Mouse (Mus musculus) cerebellum, adult (tissue): ENCODE measurements around the gene Snai3.

Experiments used
- ATAC-seq: cut with Nextera tagmentation; 2 replicates; pipeline ENCODE4 v1.9.2; 2017; ENCODE audit warnings: mild to moderate bottlenecking, moderate library complexity, mixed read lengths; ENCODE audit not compliant: insufficient number of reproducible peaks, low FRiP score, low TSS enrichment

Gene Snai3

GRCm38 (mm10) chr8:122460524-122461472, at the start of gene Snai3:
Gene Snai3 (minus strand): TSS chr8:122460733.
- peak; percentile 69; the same call in 1 of the 2 replicates for ATAC-seq

DNA sequence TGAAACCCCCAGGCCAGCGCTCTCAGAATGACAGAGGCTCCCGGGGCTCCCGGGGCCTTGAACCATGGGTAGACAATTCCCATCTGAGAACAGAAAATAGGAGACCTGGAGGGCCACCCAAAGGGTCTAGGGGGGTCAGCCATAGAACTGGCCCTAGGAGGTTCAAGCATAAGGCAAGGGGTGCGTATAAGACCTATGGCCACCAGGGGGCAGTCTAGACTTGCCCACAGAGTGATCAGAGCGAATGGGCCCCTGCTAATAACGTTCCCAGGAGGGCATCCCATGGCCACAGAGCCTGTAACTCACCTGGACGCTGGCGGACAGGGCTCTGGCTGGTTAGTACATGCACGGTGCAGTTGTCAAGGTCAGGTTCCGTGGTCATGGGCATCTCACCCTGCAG, 40.3 kb upstream of the Snai3 start:
- peak; percentile 77; the same call in 1 of the 2 replicates for ATAC-seq

DNA sequence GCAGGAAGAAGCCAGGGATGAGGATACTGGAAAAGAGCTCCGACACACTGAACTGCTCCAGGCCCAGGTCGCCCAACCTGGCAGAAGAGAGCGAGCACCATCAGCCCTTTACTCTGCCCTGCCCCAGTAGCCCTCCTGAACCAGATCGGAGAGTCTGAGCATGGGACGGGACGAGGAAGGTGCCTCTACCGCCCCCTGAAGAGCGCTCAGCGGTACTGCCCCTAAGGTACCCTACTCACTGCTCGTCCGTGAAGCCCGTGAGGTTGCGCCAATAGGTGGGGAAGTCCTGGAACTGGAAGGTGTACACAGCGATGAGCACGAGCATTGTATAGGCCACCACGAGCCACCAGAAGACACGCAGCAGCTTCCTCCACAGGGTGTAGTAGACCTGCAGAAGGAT, 37.4 kb upstream of the Snai3 start:
- ATAC-seq, result no peak

DNA sequence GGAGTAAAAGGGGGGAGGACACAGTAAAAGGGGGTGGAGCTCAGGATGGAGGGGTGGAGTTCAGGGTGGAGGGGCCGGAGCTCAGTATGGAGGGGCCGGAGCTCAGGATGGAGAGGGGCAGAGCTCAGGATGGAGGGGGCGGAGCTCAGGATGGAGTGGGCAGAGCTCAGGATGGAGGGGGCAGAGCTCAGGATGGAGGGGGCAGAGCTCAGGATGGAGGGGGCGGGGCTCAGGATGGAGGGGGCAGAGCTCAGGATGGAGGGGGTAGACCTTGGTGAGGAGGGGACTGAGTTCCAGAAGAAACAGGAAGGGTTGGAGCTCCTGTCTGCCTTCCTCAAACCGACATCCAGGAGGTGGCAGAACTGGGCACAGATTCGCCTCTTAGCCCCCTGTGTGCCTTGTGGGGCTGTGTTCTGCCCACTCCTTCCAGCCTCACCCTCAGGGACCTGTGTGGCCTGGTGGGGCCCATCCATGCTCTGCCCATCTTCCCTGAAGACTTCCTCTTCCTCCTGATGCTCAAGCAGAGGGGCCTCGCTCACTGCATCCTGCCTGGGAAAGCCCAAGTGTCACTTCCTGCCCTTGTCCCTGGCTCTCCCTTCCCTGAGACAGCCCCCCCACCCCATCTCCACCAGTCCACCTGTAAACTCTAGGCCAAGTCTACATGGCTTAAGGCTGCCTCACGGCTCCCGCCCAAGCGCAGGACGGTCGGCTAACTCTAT, 36.6 kb upstream of the Snai3 start:
- no peak for ATAC-seq

DNA sequence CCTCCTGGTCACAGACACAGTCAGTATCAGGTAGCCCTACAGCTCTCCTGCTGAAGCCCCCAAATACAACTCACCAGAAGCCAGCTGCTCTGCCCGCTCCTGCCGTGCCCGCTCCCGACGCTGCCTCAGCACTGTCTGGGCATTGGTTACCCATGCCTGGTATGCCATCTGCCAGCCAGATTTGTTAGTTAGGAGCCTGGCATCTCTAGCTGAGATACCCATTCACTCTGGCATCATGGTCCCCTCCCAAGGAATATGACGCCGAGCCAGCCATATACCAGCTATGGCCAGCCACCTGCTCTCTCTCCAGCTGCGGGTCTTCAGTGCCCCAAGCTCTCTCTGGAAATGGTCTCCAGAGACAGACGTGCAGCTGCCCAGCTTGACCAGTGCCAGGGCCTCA, 27.9 kb upstream of the Snai3 start:
- no peak for ATAC-seq

- ATAC-seq, result no peak
These were observed 24.3 kb upstream of the Snai3 start for GRCm38 (mm10) chr8:122484831-122485230.

- ATAC-seq, result no peak
These were observed 23.3 kb upstream of the Snai3 start for GRCm38 (mm10) chr8:122483877-122484276.

DNA sequence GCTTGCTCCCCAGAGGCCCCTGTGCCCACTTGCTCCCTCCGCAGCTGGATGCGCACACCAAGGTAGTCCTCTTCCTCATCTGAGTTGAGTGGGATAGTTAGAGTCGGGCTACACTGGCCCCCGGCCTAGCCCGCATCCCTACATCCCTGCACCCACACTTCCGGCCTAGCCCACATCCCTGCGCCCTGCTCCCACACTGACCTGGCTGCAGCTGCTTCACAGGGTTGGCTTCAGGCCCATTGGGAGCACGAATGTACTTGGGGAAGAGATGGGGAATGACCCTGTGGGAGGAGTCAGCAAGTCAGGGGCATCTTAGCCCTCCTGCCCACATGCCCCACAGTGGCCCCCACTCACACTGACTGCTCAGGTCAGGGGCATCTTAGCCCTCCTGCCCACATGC, 21.9 kb upstream of the Snai3 start:
- no peak for ATAC-seq

- peak; percentile 78 for ATAC-seq
These were observed 15.2 kb upstream of the Snai3 start, which contains the start of the genes Rnf166 and Ctu2 for GRCm38 (mm10) chr8:122475580-122476320. Gene Rnf166 (minus strand): TSS chr8:122476064. Gene Ctu2 (plus strand): TSS chr8:122476143.

GRCm38 (mm10) chr8:122474951-122475560, 14.5 kb upstream of the Snai3 start:
- ATAC-seq, result no peak

DNA sequence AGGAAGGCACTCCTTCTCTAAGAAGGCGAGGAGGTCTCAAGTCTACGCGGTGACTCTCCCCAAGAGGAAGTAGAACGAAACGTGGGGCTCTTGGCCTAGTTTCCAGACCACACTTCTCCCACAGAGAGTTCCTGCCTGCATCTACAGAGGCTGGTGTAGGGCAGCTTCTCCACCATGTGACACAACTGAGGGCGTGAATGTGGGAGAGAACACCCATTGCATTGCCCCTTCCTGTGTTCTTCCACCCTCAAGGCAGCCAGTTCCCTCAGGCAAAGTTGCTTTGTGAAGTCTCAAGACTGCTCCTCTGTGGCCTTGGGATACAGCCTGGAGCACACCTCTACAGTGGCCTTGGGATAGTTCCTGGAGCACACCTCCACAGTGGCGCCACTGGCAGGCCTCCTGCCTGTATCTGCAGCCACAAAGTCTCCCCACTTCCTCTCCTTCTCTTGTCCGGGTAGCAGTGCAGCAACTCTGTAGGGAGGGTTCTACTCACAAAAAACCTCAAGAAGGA, 13.4 kb upstream of the Snai3 start:
- ATAC-seq, result no peak

DNA sequence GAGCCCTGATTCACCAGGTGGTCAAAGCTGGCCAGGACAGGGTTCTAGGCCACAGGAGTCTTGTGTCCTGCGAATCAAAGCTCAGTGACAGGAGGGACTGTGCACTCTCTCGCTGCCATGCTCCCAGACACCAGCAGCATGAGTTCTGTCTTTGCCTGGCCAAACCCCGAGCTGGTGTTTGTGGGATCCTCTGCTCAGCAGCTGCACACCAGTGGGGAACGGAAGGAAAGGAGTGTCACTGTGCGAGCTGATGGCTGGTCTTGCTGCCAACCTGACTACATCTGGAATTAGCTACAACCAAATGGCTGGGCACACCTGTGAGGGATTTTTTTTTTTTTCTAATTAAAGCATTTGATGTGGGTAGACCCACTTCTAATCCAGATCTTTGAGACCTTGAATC, 10.2 kb upstream of the Snai3 start:
- no peak for ATAC-seq

DNA sequence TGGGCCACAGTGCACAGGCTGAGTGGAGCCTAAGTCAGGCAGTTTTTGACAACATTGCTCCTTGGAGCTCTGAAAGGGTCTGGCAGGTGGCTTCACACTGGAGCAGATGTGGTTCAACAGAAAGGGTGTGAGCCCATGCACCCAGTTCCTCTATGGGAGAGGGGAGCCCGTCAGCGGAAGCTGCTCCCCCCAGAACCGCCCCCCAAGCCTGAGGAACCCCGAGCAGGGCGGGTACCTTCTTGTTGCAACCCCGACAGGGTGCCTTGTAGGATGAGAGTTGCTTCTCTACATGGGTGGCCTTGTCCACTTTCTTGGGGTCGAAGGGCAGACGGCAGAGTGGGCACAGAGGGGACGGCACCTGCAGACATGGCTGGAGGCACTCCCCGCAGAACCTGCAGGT, 9.4 kb upstream of the Snai3 start:
- no peak for ATAC-seq

DNA sequence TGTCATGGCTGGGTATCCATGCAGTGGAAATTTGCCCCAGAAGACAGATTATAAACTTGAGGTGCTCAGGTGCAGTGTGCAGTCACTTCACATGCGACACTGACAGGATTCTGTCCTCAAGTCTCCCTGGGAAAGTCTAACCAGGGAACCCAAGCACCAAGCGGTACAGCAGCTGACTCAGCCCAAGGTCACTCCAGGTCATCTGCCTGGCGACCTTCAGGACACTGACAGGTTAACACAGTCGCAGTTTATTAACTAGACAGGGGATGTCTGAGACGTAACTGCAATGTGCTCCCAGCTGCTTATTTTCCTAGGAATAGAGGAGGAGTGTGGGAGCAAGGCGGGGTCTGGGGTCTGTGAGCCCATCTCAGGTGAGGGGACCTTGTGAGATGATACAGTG, 8.9 kb upstream of the Snai3 start:
- ATAC-seq, result no peak

GRCm38 (mm10) chr8:122467816-122468215, 7.3 kb upstream of the Snai3 start:
- no peak for ATAC-seq

DNA sequence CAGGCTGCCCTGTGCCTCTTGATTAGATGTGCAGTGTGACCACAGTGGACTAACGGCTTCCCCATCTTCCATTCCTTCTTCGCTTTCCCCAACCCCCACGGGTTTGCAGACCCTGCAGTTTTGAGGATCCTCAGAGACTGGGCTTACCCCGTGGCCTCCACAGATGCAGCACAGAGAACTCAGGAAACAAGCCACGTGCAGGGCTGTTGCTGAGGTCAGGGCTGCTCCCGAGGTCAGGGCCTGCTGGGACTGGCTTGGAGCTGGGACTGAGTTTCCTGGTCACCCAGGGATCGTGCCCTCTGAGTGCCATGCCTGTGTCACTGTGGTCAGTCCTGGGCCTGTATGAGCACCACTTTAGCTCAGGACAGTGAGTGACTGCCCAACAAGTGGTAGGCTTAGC, 4.5 kb upstream of the Snai3 start:
- ATAC-seq, result no peak

DNA sequence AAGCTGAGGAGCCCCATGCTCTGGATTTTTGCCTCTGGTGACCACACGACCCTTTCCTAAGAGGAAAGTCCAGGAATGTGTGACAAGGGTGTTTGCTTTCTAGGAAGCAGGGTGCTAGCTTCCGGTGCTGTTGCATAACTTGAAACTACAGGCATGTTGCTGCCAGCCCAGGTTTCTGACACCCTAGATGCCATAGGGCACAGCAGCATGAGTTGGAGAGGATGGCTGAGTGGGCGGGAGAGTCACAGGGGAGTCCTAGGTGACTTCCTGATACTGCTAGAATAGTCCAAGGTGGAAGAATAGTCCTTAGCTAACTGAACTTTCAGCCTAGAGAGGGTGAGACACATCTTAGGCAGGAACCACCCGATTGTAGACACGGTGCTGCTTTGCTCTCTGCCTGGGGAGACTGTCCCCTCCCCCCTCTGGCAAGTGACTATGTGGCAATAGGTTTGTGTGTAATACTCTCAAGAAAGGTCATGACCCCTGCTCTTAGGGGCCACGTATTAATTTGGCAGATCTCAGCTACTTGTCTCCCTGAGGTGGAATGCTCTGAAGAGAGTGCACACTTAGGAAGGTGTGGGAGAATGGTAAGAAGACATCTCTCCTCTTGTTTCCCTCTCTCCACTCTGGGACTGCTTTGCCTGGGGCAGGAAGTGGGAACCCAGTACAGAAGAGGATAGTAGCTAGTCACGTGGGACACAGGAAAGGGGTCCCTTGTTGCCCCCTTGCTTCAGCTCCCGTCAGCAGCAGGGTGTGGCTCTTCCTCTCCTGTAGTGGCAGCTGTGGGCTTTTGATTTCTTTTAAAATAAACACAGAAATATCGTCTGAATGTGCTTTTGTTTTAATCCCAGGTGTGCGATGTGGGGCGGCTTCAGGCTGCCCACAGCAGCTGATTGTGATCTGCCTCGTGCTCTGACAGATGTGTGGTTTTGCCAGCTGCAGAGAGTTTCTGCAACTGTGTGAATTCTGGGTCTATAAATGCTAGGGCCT, 3.4 kb upstream of the Snai3 start:
- ATAC-seq, result no peak

DNA sequence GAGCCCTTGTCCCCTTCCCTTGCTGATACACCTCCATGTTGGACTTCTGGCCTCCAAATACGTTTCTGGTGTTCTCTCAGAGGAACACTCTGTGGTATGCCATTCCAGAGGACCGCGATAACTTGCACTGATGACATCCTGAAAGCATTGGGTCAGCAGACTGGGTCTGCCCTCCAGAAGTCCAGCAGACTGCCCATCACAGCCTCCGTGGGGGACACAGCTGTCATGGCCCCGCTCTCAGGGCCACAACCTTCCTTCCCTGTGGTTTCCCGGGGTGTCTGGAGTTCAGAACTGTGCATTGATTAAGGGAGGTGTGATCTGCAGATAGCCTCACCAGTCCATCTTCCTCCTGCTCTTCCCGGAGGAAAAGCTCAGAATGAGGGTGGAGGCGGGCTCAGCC, 2.0 kb upstream of the Snai3 start:
- no peak for ATAC-seq
